Mouse (Mus musculus): ENCODE measurements at regions not wholly inside any gene's neighbourhood (a gene's known extent, or its start where the extent isn't known, plus 50 kb on each side); places are given as distances from the start of the nearest gene placed in this dataset.

DNA sequence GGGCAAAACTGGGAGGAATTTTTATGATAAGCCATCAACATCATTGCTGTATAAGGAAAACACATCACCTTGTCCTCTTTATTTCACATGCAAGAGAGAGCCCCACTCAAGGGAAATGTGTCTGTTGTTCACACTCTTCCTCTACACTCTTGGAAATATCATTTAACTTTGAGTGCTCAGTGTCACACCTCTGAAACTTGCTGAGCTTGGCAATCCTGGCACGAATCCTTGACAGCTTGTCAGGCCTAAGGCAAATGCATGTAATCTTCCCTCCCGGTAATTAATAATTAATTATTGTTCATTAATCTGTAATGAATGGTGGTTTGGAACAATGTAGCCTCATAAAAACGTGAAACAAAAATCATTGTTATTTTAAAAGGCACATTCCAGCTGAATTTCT, 1140.8 kb upstream of the Pcdh17 start:
- no peak for TF ChIP-seq CTCF (IDR thresholded peaks at IDR 0.05; ENCODE audit: low read depth, low read length)
- TF ChIP-seq POLR2A (IDR thresholded peaks at IDR 0.05; ENCODE audit: extremely low read depth, insufficient read depth, low read length), result no peak

Measured in liver, adult 2 months (tissue).